Mouse (Mus musculus) bone marrow, adult 2 months (tissue): Measurements from ENCODE around the gene Pde1a.

ENCODE experiments used
- CTCF ChIP-seq: fragments of 200-500 bp; IDR thresholded peaks from 2 replicates; pipeline ENCODE4 v1.5.1; 2011; ENCODE audit warnings: low read length, control low read depth; ENCODE audit not compliant: control insufficient read depth, insufficient read depth
- POLR2A ChIP-seq: fragments of 200-500 bp; IDR thresholded peaks from 2 replicates; pipeline ENCODE4 v1.6.1; 2011; ENCODE audit warnings: low read depth, mild to moderate bottlenecking, control low read depth, low read length, borderline replicate concordance; ENCODE audit not compliant: control insufficient read depth

DNA sequence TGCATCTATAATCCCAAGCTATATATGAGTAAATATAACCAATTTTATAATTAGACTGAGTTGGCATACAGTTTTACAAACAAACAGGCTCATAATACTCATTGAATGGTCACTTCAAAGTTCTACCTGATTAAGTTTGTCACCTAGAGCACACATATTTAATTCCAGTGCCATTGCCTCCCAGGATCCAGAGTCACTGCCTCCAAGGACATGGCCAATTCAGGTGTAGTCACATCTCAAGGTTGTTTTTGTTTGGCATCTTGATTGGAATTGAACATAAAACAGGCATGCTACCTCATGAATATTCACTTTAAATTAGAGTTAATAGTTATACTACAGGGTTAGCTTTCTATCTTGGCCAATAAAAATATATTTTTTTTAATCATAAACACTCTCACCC is 157.0 kb downstream of the Pde1a start:
- TF ChIP-seq CTCF, result no peak
- no peak for TF ChIP-seq POLR2A
